Mouse (Mus musculus): ENCODE measurements around the gene Casq2. TPM values are rescaled to one million over a fixed set of nuclear protein-coding genes. Genes with fewer than 3 reads are reported as not detected.

The Casq2 gene
- polyA plus RNA-seq, 1 experiment from 2014 or later: 1.9 TPM

DNA sequence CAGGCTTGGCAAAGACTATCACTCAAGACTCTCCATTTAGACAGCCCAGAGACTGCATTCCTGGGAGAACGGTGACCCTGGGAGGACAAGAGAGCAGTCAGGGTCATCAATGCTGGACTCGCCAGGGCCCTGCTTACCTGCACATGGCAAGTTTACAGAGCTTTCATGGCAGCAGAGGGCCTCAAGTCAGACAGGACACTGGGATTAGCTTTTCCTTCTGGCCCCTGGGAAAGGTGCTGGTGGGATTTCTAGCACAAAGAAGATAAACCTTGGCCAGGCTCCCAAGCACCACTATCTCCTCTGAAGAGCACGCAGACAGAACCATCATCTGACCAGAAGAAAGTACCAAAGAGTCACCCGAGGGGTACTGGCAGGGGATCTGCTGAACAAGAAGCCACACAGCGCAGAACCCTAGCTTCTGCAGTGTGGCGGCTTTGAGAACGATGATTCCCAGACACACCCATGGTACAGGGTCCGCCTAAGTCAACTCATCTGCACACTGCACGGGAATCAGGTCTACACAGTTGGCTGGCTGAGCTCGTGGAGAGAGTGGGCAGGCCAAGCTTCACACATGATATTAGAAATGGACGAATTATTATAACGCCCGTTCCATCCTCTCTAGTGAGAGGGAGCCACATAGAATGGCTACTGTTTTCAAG is 1.3 kb upstream of the Casq2 start:
- Histone ChIP-seq H3K9ac (no peak overlapping the region), H3K36me3 (no peaks in the 10 kb centered on the region), H3K4me2 (no peak overlapping the region), H3K4me1 (replicated peaks) (no peaks in the 10 kb centered on the region; the same call in 1 of the 2 replicates), H3K27me3 (peaks cover 27% of the 10 kb centered on the region; the same call in 1 of the 2 replicates), H3K27ac (replicated peaks) (no peak overlapping the region), H3K9me3 (0 out of 2 replicates have a peak, but pooled peaks cover 3% of the 10 kb centered on the region), H3K4me3 (no peak overlapping the region)
- WGBS: 68% methylated on average over 13 of the region's 13 CpGs
- ATAC-seq (ENCODE audit: low read depth): no peak

DNA sequence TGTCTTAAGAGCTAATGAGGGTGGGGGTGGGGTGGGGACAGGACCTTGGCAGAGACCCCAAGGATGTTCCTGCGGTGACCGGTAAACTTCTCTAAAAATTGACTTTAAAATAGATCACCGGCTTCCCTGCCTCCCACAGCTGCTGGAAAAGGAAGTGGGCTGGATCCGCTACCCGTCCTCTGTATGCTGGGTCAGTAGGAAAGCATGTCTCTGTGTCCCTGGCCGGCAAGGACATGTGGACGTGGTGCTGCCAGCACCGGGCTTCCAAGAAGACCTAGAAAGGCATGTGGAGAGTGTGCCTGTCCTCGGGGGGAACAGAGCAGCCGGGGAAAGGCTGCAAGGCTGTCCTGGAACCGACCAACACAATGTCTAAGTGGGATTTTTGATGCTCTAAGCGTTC is 496 bp upstream of the Casq2 start:
- Histone ChIP-seq H3K36me3 (no peaks in the 10 kb centered on the region), H3K4me2 (no peak overlapping the region), H3K27ac (replicated peaks) (no peak overlapping the region), H3K27me3 (peaks cover 27% of the 10 kb centered on the region; the same call in 1 of the 2 replicates), H3K9me3 (0 out of 2 replicates have a peak, but pooled peaks cover 3% of the 10 kb centered on the region), H3K9ac (no peak overlapping the region), H3K4me3 (no peak overlapping the region), H3K4me1 (replicated peaks) (no peaks in the 10 kb centered on the region; the same call in 1 of the 2 replicates)
- WGBS: 36% methylated on average over 12 of the region's 12 CpGs
- ATAC-seq (ENCODE audit: low read depth): no peak

DNA sequence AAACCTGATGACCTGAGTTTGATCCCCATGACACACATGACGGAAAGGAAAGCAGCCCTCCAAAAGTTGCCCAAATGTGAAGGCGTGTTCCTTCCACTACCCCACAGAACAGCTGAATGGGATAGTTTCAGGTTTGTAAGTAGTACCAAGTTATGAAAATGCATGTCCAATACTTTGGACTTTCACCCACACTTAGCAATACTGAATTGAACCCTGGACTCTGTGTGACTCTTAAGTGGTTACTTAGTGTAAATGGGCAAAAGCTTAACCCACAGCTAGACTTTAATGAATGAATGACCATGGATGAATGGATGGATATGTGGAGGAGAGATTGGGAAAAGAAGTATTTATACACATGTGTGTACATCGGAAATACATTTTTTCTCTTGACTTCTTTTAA is 8.6 kb downstream of the Casq2 start:
- H3K27ac ChIP-seq (replicated peaks): no peak overlapping the region
- H3K4me2 ChIP-seq: no peak overlapping the region
- no peak overlapping the region for H3K4me3 ChIP-seq
- 0 out of 2 replicates have a peak, but pooled peaks cover 5% of the 10 kb centered on the region for H3K4me1 ChIP-seq (replicated peaks)
- no peak for ATAC-seq (ENCODE audit: low read depth)
- H3K27me3 ChIP-seq: no peaks in the 10 kb centered on the region
- 92% methylated on average over 3 of the region's 3 CpGs for WGBS
- H3K9ac ChIP-seq: no peak overlapping the region
- H3K9me3 ChIP-seq: no peaks in the 10 kb centered on the region
- H3K36me3 ChIP-seq: no peaks in the 10 kb centered on the region

DNA sequence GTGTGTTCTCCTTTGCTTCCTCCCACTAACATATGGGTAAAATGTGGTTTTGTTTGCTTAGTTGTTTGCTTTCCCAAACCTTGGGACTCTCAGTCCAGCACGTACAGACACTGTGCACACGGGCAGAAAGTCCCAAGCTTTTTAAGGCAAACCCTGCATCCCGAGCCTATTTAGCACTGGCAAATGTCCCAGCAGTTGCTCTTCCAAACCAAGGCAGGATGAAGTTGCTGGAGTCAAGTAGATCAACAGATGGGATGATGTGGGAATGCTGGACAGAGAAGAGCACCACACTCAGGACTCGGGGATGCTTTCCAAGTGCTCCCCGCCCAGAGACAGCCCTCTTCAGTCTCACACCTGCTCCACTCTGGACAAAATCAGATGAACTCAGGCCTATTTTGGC is 9.2 kb downstream of the Casq2 start:
- 73% methylated on average over 5 of the region's 5 CpGs for WGBS
- ATAC-seq (ENCODE audit: low read depth): no peak
- no peak overlapping the region for H3K4me2 ChIP-seq
- no peaks in the 10 kb centered on the region for H3K9me3 ChIP-seq
- H3K27ac ChIP-seq (replicated peaks): no peak overlapping the region
- no peak overlapping the region for H3K9ac ChIP-seq
- H3K36me3 ChIP-seq: no peaks in the 10 kb centered on the region
- H3K27me3 ChIP-seq: no peaks in the 10 kb centered on the region
- H3K4me1 ChIP-seq (replicated peaks): 0 out of 2 replicates have a peak, but pooled peaks cover 5% of the 10 kb centered on the region
- no peak overlapping the region for H3K4me3 ChIP-seq

- Histone ChIP-seq H3K4me2 (no peak overlapping the region), H3K4me1 (replicated peaks) (0 out of 2 replicates have a peak, but pooled peaks cover 5% of the 10 kb centered on the region), H3K36me3 (no peaks in the 10 kb centered on the region), H3K27ac (replicated peaks) (no peak overlapping the region), H3K4me3 (no peak overlapping the region), H3K9ac (no peak overlapping the region), H3K27me3 (no peaks in the 10 kb centered on the region), H3K9me3 (no peaks in the 10 kb centered on the region)
- 86% methylated on average over 8 of the region's 8 CpGs for WGBS
- ATAC-seq (ENCODE audit: low read depth): no peak
Measured at GRCm38 (mm10) chr3:102096366-102096765, 10.2 kb downstream of the Casq2 start.

GRCm38 (mm10) chr3:102096976-102097375 is 10.8 kb downstream of the Casq2 start:
- 89% methylated on average over 2 of the region's 2 CpGs for WGBS
- H3K9ac ChIP-seq: no peak overlapping the region
- no peaks in the 10 kb centered on the region for H3K9me3 ChIP-seq
- no peak overlapping the region for H3K4me3 ChIP-seq
- no peak overlapping the region for H3K27ac ChIP-seq (replicated peaks)
- H3K4me2 ChIP-seq: no peak overlapping the region
- ATAC-seq (ENCODE audit: low read depth): no peak
- no peaks in the 10 kb centered on the region for H3K27me3 ChIP-seq
- 0 out of 2 replicates have a peak, but pooled peaks cover 5% of the 10 kb centered on the region for H3K4me1 ChIP-seq (replicated peaks)
- H3K36me3 ChIP-seq: no peaks in the 10 kb centered on the region

DNA sequence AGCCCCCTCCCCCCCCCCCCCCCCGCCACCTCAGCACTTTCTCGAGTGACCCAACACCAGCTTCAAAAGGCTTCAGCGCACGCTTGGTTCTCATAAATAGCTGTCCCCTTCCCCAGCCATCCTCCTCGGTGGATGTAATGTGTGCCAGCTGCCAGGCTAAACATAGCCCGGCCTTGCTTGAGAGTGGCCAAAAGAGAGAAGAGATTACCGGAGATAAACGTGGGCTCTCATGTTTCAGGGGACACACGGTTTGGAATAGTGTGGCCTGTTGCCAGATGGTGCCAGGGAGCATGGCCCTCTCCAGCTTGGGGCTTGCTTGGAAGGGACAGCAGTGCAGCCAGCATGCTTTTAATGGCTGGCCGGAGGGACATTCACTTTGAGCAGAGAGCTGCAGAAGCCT is 13.0 kb downstream of the Casq2 start:
- no peak overlapping the region for H3K4me3 ChIP-seq
- no peak overlapping the region for H3K4me2 ChIP-seq
- 0 out of 2 replicates have a peak, but pooled peaks cover 5% of the 10 kb centered on the region for H3K4me1 ChIP-seq (replicated peaks)
- no peak overlapping the region for H3K9ac ChIP-seq
- no peaks in the 10 kb centered on the region for H3K9me3 ChIP-seq
- H3K27me3 ChIP-seq: no peaks in the 10 kb centered on the region
- no peak for ATAC-seq (ENCODE audit: low read depth)
- no peaks in the 10 kb centered on the region for H3K36me3 ChIP-seq
- 47% methylated on average over 10 of the region's 10 CpGs for WGBS
- H3K27ac ChIP-seq (replicated peaks): no peak overlapping the region

DNA sequence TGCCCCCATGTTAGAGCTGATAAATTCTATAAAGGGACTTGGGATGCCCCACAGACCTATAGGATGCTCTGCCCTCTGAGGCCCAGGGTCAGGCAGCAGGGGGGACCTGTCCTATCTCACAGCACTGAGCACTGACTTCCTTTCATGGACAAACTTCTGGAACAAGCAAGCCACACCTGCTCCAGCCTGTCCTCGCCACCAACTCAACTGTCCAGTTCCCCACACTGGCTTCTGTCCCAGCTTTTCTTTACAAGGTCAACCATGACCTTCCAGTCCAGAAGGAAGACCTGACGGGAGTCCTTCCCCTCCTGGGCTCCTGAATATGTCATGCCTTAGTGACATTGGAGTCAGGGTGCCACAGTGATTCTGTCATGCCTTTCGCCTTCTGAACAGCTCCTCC is 13.6 kb downstream of the Casq2 start:
- WGBS: 98% methylated on average over 3 of the region's 3 CpGs
- H3K9me3 ChIP-seq: no peaks in the 10 kb centered on the region
- no peak for ATAC-seq (ENCODE audit: low read depth)
- H3K4me3 ChIP-seq: no peak overlapping the region
- no peaks in the 10 kb centered on the region for H3K27me3 ChIP-seq
- no peaks in the 10 kb centered on the region for H3K36me3 ChIP-seq
- H3K4me2 ChIP-seq: no peak overlapping the region
- H3K9ac ChIP-seq: no peak overlapping the region
- 0 out of 2 replicates have a peak, but pooled peaks cover 5% of the 10 kb centered on the region for H3K4me1 ChIP-seq (replicated peaks)
- H3K27ac ChIP-seq (replicated peaks): no peak overlapping the region

DNA sequence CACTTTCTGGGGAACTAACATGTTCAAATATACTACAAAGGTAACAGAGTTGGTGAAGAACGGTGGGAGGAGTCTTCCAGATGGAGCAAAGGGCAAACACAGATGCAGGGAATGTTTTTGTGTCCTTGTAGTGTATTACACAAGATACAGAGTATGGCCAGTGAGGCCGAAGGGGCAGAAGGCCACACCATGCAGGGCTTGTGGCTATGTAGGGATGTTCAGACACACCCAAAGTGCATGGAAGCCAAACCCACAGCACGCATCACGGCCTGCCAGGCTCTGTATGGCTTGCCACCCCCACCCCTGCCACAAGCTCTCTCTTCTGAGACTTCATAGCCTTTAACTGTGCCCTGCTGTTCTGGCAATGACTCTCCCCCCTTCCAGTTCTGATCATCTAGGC is 15.2 kb downstream of the Casq2 start:
- whole genome bisulfite sequencing: 87% methylated on average over 4 of the region's 4 CpGs

GRCm38 (mm10) chr3:102103811-102104565 is 17.8 kb downstream of the Casq2 start:
- Histone ChIP-seq H3K27ac (replicated peaks) (no peak overlapping the region), H3K9ac (no peak overlapping the region), H3K36me3 (no peaks in the 10 kb centered on the region), H3K9me3 (no peaks in the 10 kb centered on the region), H3K4me3 (no peak overlapping the region), H3K4me1 (replicated peaks) (no peaks in the 10 kb centered on the region), H3K4me2 (no peak overlapping the region), H3K27me3 (no peaks in the 10 kb centered on the region)
- 78% methylated on average over 9 of the region's 9 CpGs for WGBS
- no peak for ATAC-seq (ENCODE audit: low read depth)

More for the DNA sequence above, 15.2 kb downstream of the Casq2 start:
- Histone ChIP-seq H3K27ac (replicated peaks) (no peak overlapping the region), H3K4me1 (replicated peaks) (0 out of 2 replicates have a peak, but pooled peaks cover 5% of the 10 kb centered on the region), H3K9me3 (no peaks in the 10 kb centered on the region), H3K36me3 (no peaks in the 10 kb centered on the region), H3K4me3 (no peak overlapping the region), H3K27me3 (no peaks in the 10 kb centered on the region), H3K9ac (no peak overlapping the region), H3K4me2 (no peak overlapping the region)
- no peak for ATAC-seq (ENCODE audit: low read depth)

DNA sequence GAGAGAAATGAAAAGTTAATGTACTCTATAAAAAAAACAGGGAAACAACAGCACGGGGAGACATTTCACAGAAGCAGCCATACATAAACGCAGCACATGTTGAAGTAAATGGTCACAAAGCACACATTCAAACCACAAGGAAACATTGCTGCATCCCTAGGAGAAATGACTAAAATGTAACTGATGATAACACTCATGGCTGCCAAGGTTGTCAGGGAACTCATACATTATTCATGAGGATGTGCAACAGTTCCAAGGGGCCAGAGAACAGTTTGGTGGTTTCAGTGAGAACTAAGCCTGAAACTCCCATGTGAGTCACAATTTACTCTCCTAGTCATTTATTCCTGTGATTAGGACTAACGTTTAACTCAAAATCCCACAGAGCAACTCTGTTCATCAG is 22.0 kb downstream of the Casq2 start:
- Histone ChIP-seq H3K27ac (replicated peaks) (no peak overlapping the region), H3K9ac (no peak overlapping the region), H3K36me3 (no peaks in the 10 kb centered on the region), H3K4me1 (replicated peaks) (no peaks in the 10 kb centered on the region), H3K4me3 (no peak overlapping the region), H3K4me2 (no peak overlapping the region), H3K27me3 (no peaks in the 10 kb centered on the region), H3K9me3 (no peaks in the 10 kb centered on the region)
- peak; percentile 43; the same call in 1 of the 2 replicates for ATAC-seq (ENCODE audit: low read depth)
- 75% methylated on average over 3 of the region's 3 CpGs for WGBS

DNA sequence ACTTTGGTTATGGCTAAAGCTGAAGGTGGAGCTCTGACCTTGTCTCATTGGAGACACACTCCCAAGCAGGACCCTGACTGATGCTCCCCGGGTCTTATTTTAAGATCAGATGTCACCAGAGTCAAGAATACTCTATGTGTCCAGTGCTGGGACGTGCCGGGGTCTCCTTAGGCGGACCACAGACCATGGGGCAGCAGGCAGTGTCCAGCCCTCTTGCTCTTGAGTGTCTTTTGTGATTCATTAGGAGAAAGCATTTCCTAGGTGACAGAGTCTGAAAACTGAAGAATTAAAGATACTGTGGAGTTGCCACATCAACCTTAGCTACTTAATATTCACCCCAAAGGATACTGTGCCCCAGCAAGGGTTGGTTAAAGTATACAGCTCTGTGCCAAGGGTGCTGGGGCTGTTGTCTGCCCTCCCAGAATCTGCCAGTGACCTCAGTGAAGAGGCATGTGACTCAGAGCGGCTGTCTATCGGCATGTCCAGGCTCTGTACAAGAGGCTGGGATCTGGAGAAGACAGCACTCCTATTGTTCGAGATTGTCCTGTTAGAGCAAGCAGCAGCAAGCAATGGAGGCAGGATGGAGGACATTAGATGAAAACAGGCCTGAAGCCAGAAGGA is 25.9 kb downstream of the Casq2 start:
- H3K36me3 ChIP-seq: no peaks in the 10 kb centered on the region
- no peaks in the 10 kb centered on the region for H3K4me1 ChIP-seq (replicated peaks)
- no peak overlapping the region for H3K9ac ChIP-seq
- H3K4me3 ChIP-seq: no peak overlapping the region
- WGBS: 82% methylated on average over 7 of the region's 7 CpGs
- H3K9me3 ChIP-seq: no peaks in the 10 kb centered on the region
- 0 out of 2 replicates have a peak, but pooled peaks have one; percentile 23 for ATAC-seq (ENCODE audit: low read depth)
- H3K27me3 ChIP-seq: no peaks in the 10 kb centered on the region
- H3K4me2 ChIP-seq: no peak overlapping the region
- no peak overlapping the region for H3K27ac ChIP-seq (replicated peaks)
